Mouse (Mus musculus) kidney, postnatal 0 days (tissue): Measurements from ENCODE around the gene Misp. TPM values are rescaled to one million over a fixed set of nuclear protein-coding genes. Genes with fewer than 3 reads are reported as not detected.

Experiments used
- ATAC-seq: fragments of 200-750 bp; cut with Nextera tagmentation; replicated peaks from 2 replicates; pipeline ENCODE4 v1.8.0; 2017; ENCODE audit warnings: low read depth, moderate number of reproducible peaks, moderate TSS enrichment, moderate library complexity; ENCODE audit not compliant: low FRiP score
- DNase-seq: peaks from one replicate; pipeline ENCODE4 v3.0.0-alpha.2; 2016; ENCODE audit warnings: low spot score
- H3K27ac ChIP-seq: fragments of 300-500 bp; sonication (generic); 2 replicates; pipeline ENCODE4 v1.5.1; 2014; ENCODE audit warnings: mild to moderate bottlenecking
- H3K27me3 ChIP-seq: fragments of 300-500 bp; sonication (generic); 2 replicates; pipeline ENCODE4 v1.6.1; 2014; ENCODE audit warnings: low read length, mixed read lengths; ENCODE audit not compliant: insufficient read depth
- H3K36me3 ChIP-seq: fragments of 300-500 bp; sonication (generic); 2 replicates; pipeline ENCODE4 v1.6.1; 2014; ENCODE audit warnings: low read length, mixed read lengths; ENCODE audit not compliant: insufficient read depth
- H3K4me1 ChIP-seq: fragments of 300-500 bp; sonication (generic); replicated peaks from 2 replicates; pipeline ENCODE4 v1.6.1; 2014; ENCODE audit warnings: antibody characterized with exemption, low read length, mixed read lengths; ENCODE audit not compliant: insufficient read depth
- H3K4me2 ChIP-seq: fragments of 300-500 bp; sonication (generic); 2 replicates; pipeline ENCODE4 v1.6.1; 2014; ENCODE audit warnings: mild to moderate bottlenecking, low read length, moderate library complexity, mixed read lengths
- H3K4me3 ChIP-seq: fragments of 300-500 bp; sonication (generic); replicated peaks from 2 replicates; pipeline ENCODE4 v1.5.1; 2014; ENCODE audit warnings: low read depth, low read length
- H3K9ac ChIP-seq: fragments of 300-500 bp; sonication (generic); 2 replicates; pipeline ENCODE4 v1.6.1; 2014; ENCODE audit warnings: low read depth, low read length
- H3K9me3 ChIP-seq: fragments of 300-500 bp; sonication (generic); replicated peaks from 2 replicates; pipeline ENCODE4 v1.6.1; 2016; ENCODE audit warnings: low read length, inconsistent platforms, mixed read lengths
- CTCF ChIP-seq: IDR thresholded peaks from 2 replicates; pipeline ENCODE4 v1.5.1; 2016; ENCODE audit warnings: antibody characterized with exemption, low read depth, mild to moderate bottlenecking, moderate library complexity
- WGBS: fragments of 180-500 bp; shearing (Covaris S2); extraction: QIAGEN DNeasy Blood & Tissue Kit; methylation state at CpG from one replicate; pipeline ENCODE4 v1.1.7; 2014; 5-methylcytosine and 5-hydroxymethylcytosine counted together
- polyA plus RNA-seq: library from polyadenylated mRNA; unstranded; fragments of >200 nt; fragmentation: Nextera tagmentation; extraction: Ambion mirVana; gene quantifications from 2 replicates; pipeline ENCODE4 v1.2.1, GENCODE M21; 2015

Misp gene
- polyA plus RNA-seq, 1 experiment from 2014 or later = 24.8 TPM

DNA sequence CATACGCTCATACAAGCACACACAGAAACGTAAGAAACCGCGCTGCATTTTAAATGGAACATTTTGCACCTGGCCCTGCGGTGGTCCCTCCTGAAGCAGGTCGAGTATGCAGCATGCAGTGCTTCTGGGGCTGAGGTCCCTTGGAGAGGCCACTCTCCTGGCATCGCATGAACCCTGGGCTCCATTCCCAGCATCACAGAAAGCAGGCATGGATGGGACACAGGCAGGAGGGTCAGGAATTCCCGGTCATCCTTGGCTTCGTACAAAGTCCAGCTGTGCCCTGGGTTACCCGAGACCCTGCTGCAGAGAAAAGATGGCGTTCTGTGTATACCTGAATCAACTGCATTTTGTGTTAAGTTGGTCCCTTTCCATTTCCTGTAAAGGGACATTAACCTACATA is 20.3 kb upstream of the Misp start:
- Histone ChIP-seq H3K9ac (no peak overlapping the region), H3K27ac (no peak overlapping the region), H3K4me1 (peaks cover 36% of the 10 kb centered on the region), H3K9me3 (no peaks in the 10 kb centered on the region), H3K4me3 (no peak overlapping the region), H3K27me3 (no peaks in the 10 kb centered on the region), H3K36me3 (peaks cover 3% of the 10 kb centered on the region; the same call in 1 of the 2 replicates), H3K4me2 (no peak overlapping the region)
- WGBS = 67% methylated on average over 11 of the region's 11 CpGs
- DNase-seq (no peak), ATAC-seq (no peak)
- no peak for TF ChIP-seq CTCF

DNA sequence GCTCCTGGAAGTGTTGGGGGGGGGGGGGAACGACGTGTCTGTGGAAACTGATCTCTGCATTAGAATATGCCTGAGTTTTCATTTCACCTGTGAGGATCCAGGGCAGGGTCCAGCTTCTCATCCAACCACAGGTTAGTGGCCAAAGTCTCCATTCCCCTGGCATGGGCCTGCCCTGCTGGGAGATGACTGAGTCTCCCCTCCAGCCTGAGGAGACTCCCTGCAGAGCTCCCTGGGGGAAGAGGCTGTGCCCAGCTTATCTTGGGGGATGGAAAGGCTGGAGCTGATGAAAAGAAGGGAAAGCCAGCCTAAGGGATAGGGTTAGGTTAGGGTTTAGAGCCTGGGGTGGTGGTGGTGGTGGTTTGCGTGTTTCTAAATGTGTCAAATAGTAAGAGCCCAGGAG is 19.0 kb upstream of the Misp start:
- Histone ChIP-seq H3K4me3 (no peak overlapping the region), H3K4me1 (peaks cover 44% of the 10 kb centered on the region), H3K9me3 (no peaks in the 10 kb centered on the region), H3K4me2 (peak overlapping the region; percentile 31), H3K27me3 (no peaks in the 10 kb centered on the region), H3K36me3 (peaks cover 3% of the 10 kb centered on the region; the same call in 1 of the 2 replicates), H3K27ac (peak overlapping the region; percentile 86), H3K9ac (no peak overlapping the region; the same call in 1 of the 2 replicates)
- DNase-seq (no peak), ATAC-seq (peak; percentile 43)
- no peak for TF ChIP-seq CTCF
- 30% methylated on average over 3 of the region's 3 CpGs for WGBS

DNA sequence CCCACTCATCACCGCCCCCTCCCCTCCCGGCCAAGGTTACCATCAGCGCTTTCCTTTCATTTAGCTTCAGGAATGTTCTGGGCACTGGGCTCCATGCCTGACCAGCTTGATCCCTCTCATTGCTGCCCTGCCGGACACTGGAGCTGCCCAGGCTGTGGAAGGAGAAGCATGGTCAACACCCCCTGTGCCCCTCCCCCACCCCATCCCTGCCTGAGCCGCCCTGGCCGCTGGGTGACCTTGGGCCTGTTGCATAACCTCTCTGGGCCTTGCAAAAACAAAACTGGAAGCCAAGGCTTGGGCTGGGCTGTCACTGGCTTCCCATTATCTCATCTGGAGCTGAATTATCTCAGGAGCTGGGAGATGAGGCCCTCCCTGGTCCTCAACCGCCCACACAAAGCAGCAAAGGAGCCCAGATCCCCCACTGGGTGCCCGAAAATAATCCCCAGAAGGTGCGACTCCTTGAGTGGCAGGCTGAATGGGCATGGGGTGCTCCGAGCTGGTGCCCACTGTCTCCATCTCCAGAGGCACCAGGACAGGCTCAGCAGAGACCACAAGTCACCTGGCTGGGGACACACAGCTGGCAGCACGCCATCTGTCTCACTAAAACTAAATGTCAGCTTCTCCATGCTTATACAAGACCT is 18.3 kb upstream of the Misp start:
- DNase-seq (peak; percentile 82), ATAC-seq (peak; percentile 84)
- H3K36me3 ChIP-seq = peaks cover 3% of the 10 kb centered on the region; the same call in 1 of the 2 replicates
- 27% methylated on average over 10 of the region's 11 CpGs for WGBS
- peak overlapping the region; percentile 86 for H3K27ac ChIP-seq
- no peak for TF ChIP-seq CTCF
- no peaks in the 10 kb centered on the region for H3K9me3 ChIP-seq
- H3K9ac ChIP-seq = peak overlapping the region; percentile 49; the same call in 1 of the 2 replicates
- peak overlapping the region; percentile 31 for H3K4me2 ChIP-seq
- H3K27me3 ChIP-seq = no peaks in the 10 kb centered on the region
- H3K4me1 ChIP-seq = peaks cover 48% of the 10 kb centered on the region
- no peak overlapping the region for H3K4me3 ChIP-seq

DNA sequence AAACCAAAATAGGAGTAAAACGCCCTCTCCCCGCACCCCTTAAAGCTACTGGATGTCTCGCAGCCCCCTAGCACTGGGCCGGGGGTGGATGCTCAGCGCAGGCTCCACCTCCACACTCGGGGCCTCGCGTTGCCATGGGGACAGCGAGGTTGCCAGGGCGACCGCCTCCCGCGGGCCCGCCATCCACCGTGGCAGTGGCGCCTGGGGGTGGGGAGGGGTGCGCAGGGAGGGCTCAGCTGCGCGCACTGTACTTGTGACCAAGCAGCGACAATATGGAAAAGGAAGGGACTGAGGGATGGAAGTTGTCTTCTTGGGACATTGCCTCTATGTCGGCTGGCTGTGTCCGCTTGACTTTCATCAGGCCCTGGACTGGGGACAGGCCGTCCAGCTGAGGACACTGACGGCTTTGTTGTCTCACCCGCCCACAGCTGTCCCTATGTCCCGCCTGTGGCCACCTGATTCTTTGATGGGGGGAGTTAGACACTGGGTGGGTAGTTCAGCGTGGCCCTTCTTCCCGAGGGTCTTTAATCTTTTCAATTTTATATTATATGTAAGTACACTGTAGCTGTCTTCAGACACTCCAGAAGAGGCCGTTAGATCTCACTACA is 17.0 kb upstream of the Misp start:
- H3K4me3 ChIP-seq = no peak overlapping the region
- 0 out of 2 replicates have a peak overlapping the region, but pooled peaks have one; percentile 27 for H3K9ac ChIP-seq
- ATAC-seq (no peak), DNase-seq (peak; percentile 35)
- TF ChIP-seq CTCF = no peak
- 12% methylated on average over 29 of the region's 29 CpGs for WGBS
- peak overlapping the region; percentile 15; the same call in 1 of the 2 replicates for H3K4me2 ChIP-seq
- peaks cover 9% of the 10 kb centered on the region; the same call in 1 of the 2 replicates for H3K36me3 ChIP-seq
- H3K27ac ChIP-seq = no peak overlapping the region
- H3K4me1 ChIP-seq = peaks cover 48% of the 10 kb centered on the region
- H3K9me3 ChIP-seq = no peaks in the 10 kb centered on the region
- no peaks in the 10 kb centered on the region for H3K27me3 ChIP-seq

DNA sequence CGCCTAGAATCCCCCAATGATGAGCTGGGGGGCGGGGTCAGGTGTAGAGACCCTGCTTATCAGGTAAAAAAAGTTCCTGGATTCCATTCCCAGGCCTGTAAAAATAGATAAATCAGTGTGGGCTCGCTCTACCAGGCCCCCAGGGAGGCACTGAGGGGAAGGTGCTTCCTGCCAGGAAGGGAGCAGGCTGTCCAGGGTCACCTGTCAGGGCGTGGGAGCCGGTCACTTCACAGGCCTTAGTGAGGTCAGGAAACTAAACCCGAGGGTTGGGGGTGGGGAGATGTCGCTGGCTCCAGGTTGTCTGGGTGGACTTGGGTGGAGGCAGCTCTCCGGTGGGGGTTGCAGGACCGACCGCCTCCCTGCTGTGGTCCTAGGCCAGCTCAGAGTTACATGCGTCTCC is 15.2 kb upstream of the Misp start:
- Histone ChIP-seq H3K4me2 (peak overlapping the region; percentile 7; the same call in 1 of the 2 replicates), H3K27me3 (no peaks in the 10 kb centered on the region), H3K4me3 (no peak overlapping the region), H3K9me3 (no peaks in the 10 kb centered on the region), H3K9ac (no peak overlapping the region), H3K36me3 (peaks cover 11% of the 10 kb centered on the region), H3K27ac (peak overlapping the region; percentile 50; the same call in 1 of the 2 replicates), H3K4me1 (peaks cover 47% of the 10 kb centered on the region)
- peak; percentile 43 for DNase-seq
- TF ChIP-seq CTCF = no peak
- WGBS = 22% methylated on average over 11 of the region's 11 CpGs
- ATAC-seq = no peak

DNA sequence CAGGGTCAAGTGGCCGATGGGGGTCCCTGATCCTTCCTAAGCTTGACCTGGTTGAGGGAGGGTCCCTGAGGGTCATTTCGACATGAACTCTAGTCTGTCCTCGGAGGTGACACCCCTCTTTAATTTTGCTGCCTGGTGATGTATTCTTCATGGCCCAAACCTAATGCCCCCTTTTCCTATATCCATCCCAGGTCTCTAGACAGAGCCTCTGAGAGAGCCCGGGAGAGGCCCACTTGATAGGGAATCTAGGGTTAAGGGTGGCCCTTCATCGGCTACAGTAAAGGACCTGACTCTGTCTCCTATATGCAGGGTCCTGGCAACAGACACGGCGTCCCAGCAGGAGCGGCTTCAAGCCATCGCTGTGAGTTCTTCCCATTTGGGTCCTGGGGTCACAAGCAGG is 14.5 kb upstream of the Misp start:
- Histone ChIP-seq H3K36me3 (peaks cover 13% of the 10 kb centered on the region), H3K4me3 (no peak overlapping the region), H3K4me1 (peaks cover 43% of the 10 kb centered on the region), H3K27ac (peak overlapping the region; percentile 50; the same call in 1 of the 2 replicates), H3K9ac (0 out of 2 replicates have a peak overlapping the region, but pooled peaks have one; percentile 8), H3K4me2 (0 out of 2 replicates have a peak overlapping the region, but pooled peaks have one; percentile 7), H3K9me3 (no peaks in the 10 kb centered on the region), H3K27me3 (no peaks in the 10 kb centered on the region)
- DNase-seq = no peak
- WGBS = 73% methylated on average over 9 of the region's 9 CpGs
- ATAC-seq = no peak
- no peak for TF ChIP-seq CTCF
